Comparison of ENCODE assay signal across 32 mouse cellular contexts in the genomic region with DNA sequence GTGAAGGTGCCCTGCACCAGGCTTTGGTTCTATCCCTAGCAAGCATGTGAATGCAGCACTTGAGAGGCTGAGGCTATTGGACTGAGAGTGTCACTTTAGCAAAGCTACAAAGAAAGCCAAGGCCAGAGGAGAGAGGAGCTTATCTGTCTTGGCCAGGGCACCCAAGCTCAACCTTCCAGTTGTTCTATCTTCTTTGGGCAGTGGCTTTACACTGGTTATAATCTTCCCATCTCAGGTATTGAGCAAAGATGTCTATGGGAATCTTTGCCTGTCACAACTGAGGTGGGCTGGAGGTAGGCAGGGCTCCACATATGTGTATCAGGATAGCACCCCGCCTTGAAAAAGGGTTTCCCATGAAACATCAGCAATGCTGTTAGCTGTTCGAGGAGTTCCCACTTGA. TPM values are rescaled to one million over a fixed set of nuclear protein-coding genes. Genes with fewer than 3 reads are reported as not detected.
DNase-seq lines count a peak whose midpoint lies in the region; ATAC-seq and TF ChIP-seq lines count a peak whose summit lies in the region.
"Had no signal": no experiment of that assay in that cellular context is flagged by ENCODE, and none has a peak within 500 bp of the region (broad histone marks: within the 10 kb centered on the region; RNA-seq: fewer than 3 reads in every experiment).

No protein-coding gene starts in this region.

- H3K9ac ChIP-seq in liver, embryonic 12.5 days: no peak overlapping the region
- H3K9ac ChIP-seq in liver, embryonic 14.5 days (replicated peaks): no peak overlapping the region
- no peak overlapping the region for H3K9ac ChIP-seq in liver, postnatal 0 days (replicated peaks)
- H3K9ac ChIP-seq in intestine, embryonic 16.5 days (ENCODE audit: low read depth, low read length): no peak overlapping the region
- H3K9ac ChIP-seq: embryonic facial prominence, embryonic 12.5 days; embryonic facial prominence, embryonic 15.5 days; heart, embryonic 12.5 days; heart, embryonic 15.5 days; hindbrain, embryonic 13.5 days had no signal

- no peak overlapping the region for H3K27ac ChIP-seq in liver, embryonic 12.5 days
- no peak overlapping the region for H3K27ac ChIP-seq in liver, embryonic 14.5 days
- H3K27ac ChIP-seq in liver, postnatal 0 days (ENCODE audit: low read depth): no peak overlapping the region
- H3K27ac ChIP-seq in intestine, embryonic 16.5 days (ENCODE audit: low read length): no peak overlapping the region
- H3K27ac ChIP-seq: embryonic facial prominence, embryonic 12.5 days; embryonic facial prominence, embryonic 15.5 days; heart, embryonic 15.5 days; hindbrain, embryonic 10.5 days; hindbrain, embryonic 13.5 days had no signal

- no peak for DNase-seq in liver, embryonic 14.5 days (ENCODE audit: low read depth in 3 of 3, low spot score in 3 of 3)
- DNase-seq in liver, postnatal 0 days: no peak
- DNase-seq in naive thymus-derived CD4-positive, alpha-beta T cell, adult 2 months (ENCODE audit: low read depth): peak; percentile 13
- no peak for DNase-seq in layer of hippocampus, postnatal 25 days (ENCODE audit: extremely low spot score in 1 of 2, low spot score in 1 of 2)
- DNase-seq in embryo, embryonic 10.5 days (ENCODE audit: low spot score): no peak
- DNase-seq: adrenal gland, adult 8-10 months; adrenal gland, postnatal 25 days; cerebellum, adult 11-12 months; cerebellum, adult 8-10 months; cerebellum, postnatal 10 days; cerebellum, postnatal 36 days; gastrocnemius, postnatal 25 days; heart, adult 18-20 months; heart, postnatal 10 days; heart, postnatal 36 days had no signal

- no peak for TF ChIP-seq CTCF in liver, embryonic 14.5 days (IDR thresholded peaks at IDR 0.05; ENCODE audit: low read depth)
- no peak for TF ChIP-seq CTCF in liver, postnatal 0 days (IDR thresholded peaks at IDR 0.05; ENCODE audit: low read depth)

- H3K9me3 ChIP-seq in liver, embryonic 12.5 days (replicated peaks): no peaks in the 10 kb centered on the region
- no peaks in the 10 kb centered on the region for H3K9me3 ChIP-seq in liver, embryonic 14.5 days (ENCODE audit: control insufficient read depth, low read length)
- no peaks in the 10 kb centered on the region for H3K9me3 ChIP-seq in liver, postnatal 0 days (ENCODE audit: low read length)
- H3K9me3 ChIP-seq in intestine, embryonic 16.5 days (ENCODE audit: control insufficient read depth, low read length): no peaks in the 10 kb centered on the region
- H3K9me3 ChIP-seq: embryonic facial prominence, embryonic 12.5 days; embryonic facial prominence, embryonic 15.5 days; heart, embryonic 12.5 days; heart, embryonic 15.5 days; hindbrain, embryonic 10.5 days; hindbrain, embryonic 13.5 days had no signal

- 40% methylated on average over 2 of the region's 2 CpGs for WGBS in liver, embryonic 12.5 days (ENCODE audit: insufficient replicate concordance)
- 24% methylated on average over 2 of the region's 2 CpGs for WGBS in liver, embryonic 14.5 days (ENCODE audit: insufficient replicate concordance)
- 60% methylated on average over 2 of the region's 2 CpGs for WGBS in liver, postnatal 0 days (ENCODE audit: insufficient replicate concordance)
- WGBS in intestine, embryonic 16.5 days: 80% methylated on average over 2 of the region's 2 CpGs

- H3K4me3 ChIP-seq in liver, embryonic 12.5 days: no peak overlapping the region
- H3K4me3 ChIP-seq in liver, embryonic 14.5 days (ENCODE audit: insufficient read depth in 1 of 2, low read depth in 2 of 2, low read length in 2 of 2): no peak overlapping the region
- H3K4me3 ChIP-seq in liver, postnatal 0 days (ENCODE audit: low read depth, low read length): no peak overlapping the region
- H3K4me3 ChIP-seq in intestine, embryonic 16.5 days (ENCODE audit: low read length): no peak overlapping the region
- H3K4me3 ChIP-seq: embryonic facial prominence, embryonic 12.5 days; embryonic facial prominence, embryonic 15.5 days; heart, embryonic 12.5 days; heart, embryonic 15.5 days; hindbrain, embryonic 10.5 days; hindbrain, embryonic 13.5 days had no signal

- peak; percentile 67 for TF ChIP-seq EP300 in liver, embryonic 14.5 days (IDR thresholded peaks at IDR 0.05; ENCODE audit: low read depth)
- peak; percentile 68 for TF ChIP-seq EP300 in liver, postnatal 0 days (IDR thresholded peaks at IDR 0.05; ENCODE audit: low read depth)

- H3K4me1 ChIP-seq in liver, embryonic 12.5 days: peaks cover 24% of the 10 kb centered on the region
- H3K4me1 ChIP-seq in liver, embryonic 14.5 days (replicated peaks; ENCODE audit: control insufficient read depth in 2 of 2, insufficient read depth in 2 of 2, low read length in 1 of 2): peaks cover 0 to 9% of the 10 kb centered on the region in 2 experiments; a peak in 1 of 4 replicates
- peaks cover 8% of the 10 kb centered on the region; the same call in 1 of the 2 replicates for H3K4me1 ChIP-seq in liver, postnatal 0 days (ENCODE audit: insufficient read depth)
- no peaks in the 10 kb centered on the region for H3K4me1 ChIP-seq in intestine, embryonic 16.5 days (ENCODE audit: control insufficient read depth, insufficient read depth, low read length)
- H3K4me1 ChIP-seq: embryonic facial prominence, embryonic 12.5 days; embryonic facial prominence, embryonic 15.5 days; heart, embryonic 12.5 days; heart, embryonic 15.5 days; hindbrain, embryonic 10.5 days; hindbrain, embryonic 13.5 days had no signal

- ATAC-seq in liver, embryonic 12.5 days: peak; percentile 81
- peak; percentile 76 for ATAC-seq in liver, embryonic 14.5 days (ENCODE audit: insufficient read depth)
- peak; percentile 50 for ATAC-seq in liver, postnatal 0 days
- no peak for ATAC-seq in intestine, embryonic 16.5 days
- ATAC-seq: activated CD4-positive, CD25-positive, alpha-beta regulatory T cell, adult 4 months; CD4-positive, CD25-positive, alpha-beta regulatory T cell, adult 4 months; forebrain, embryonic 14.5 days; hindbrain, embryonic 16.5 days had no signal

- peaks cover 9% of the 10 kb centered on the region; the same call in 1 of the 2 replicates for H3K27me3 ChIP-seq in liver, embryonic 12.5 days (replicated peaks)
- no peaks in the 10 kb centered on the region for H3K27me3 ChIP-seq in liver, embryonic 14.5 days (ENCODE audit: control insufficient read depth, insufficient read depth, low read length)
- H3K27me3 ChIP-seq in liver, postnatal 0 days (ENCODE audit: insufficient read depth, low read length): no peaks in the 10 kb centered on the region
- H3K27me3 ChIP-seq in intestine, embryonic 16.5 days (replicated peaks; ENCODE audit: control insufficient read depth, insufficient read depth, low read length): no peaks in the 10 kb centered on the region
- H3K27me3 ChIP-seq: embryonic facial prominence, embryonic 12.5 days; embryonic facial prominence, embryonic 15.5 days; heart, embryonic 12.5 days; hindbrain, embryonic 13.5 days had no signal

- no peak overlapping the region for H3K4me2 ChIP-seq in liver, embryonic 12.5 days
- no peak overlapping the region for H3K4me2 ChIP-seq in liver, embryonic 14.5 days (ENCODE audit: low read depth)
- H3K4me2 ChIP-seq in liver, postnatal 0 days (ENCODE audit: low read depth, low read length): no peak overlapping the region
- no peak overlapping the region for H3K4me2 ChIP-seq in intestine, embryonic 16.5 days (ENCODE audit: low read depth, low read length)
- H3K4me2 ChIP-seq: embryonic facial prominence, embryonic 12.5 days; embryonic facial prominence, embryonic 15.5 days; heart, embryonic 12.5 days; heart, embryonic 15.5 days; hindbrain, embryonic 13.5 days had no signal

- no peaks in the 10 kb centered on the region for H3K36me3 ChIP-seq in liver, embryonic 12.5 days
- no peaks in the 10 kb centered on the region for H3K36me3 ChIP-seq in liver, embryonic 14.5 days (replicated peaks; ENCODE audit: control insufficient read depth, insufficient read depth, low read depth)
- no peaks in the 10 kb centered on the region for H3K36me3 ChIP-seq in liver, postnatal 0 days (replicated peaks; ENCODE audit: insufficient read depth, low read length)
- H3K36me3 ChIP-seq in intestine, embryonic 16.5 days (ENCODE audit: control insufficient read depth, insufficient read depth, low read length): no peaks in the 10 kb centered on the region
- H3K36me3 ChIP-seq: embryonic facial prominence, embryonic 12.5 days; embryonic facial prominence, embryonic 15.5 days; heart, embryonic 12.5 days; heart, embryonic 15.5 days; hindbrain, embryonic 10.5 days; hindbrain, embryonic 13.5 days had no signal

RNA-seq across cellular contexts. Expression of a gene that starts 4.7 kb away (rescaled TPM):
- polyA plus RNA-seq in liver, embryonic 12.5 days (2016; fragmentation: Nextera tagmentation; extraction: Ambion mirVana): 0.27 and 0.30 TPM in 2 replicates
- 0.08 and 0.22 TPM in 2 replicates for polyA plus RNA-seq in liver, embryonic 14.5 days (2012; rRNA removed)
- 0.16 TPM in 1 of 2 replicates, not detected in the other for polyA plus RNA-seq in liver, embryonic 14.5 days (2014; fragmentation: Nextera tagmentation; extraction: Ambion mirVana)
- 0.36 and 0.41 TPM in 2 replicates for polyA plus RNA-seq in liver, postnatal 0 days (2015; fragmentation: Nextera tagmentation; extraction: Ambion mirVana)
- total RNA-seq in layer of hippocampus, postnatal 25 days (2021): 1 to 10 TPM; 4.4 to 4.5 TPM
- 0.76 and 0.81 TPM in 2 replicates for polyA plus RNA-seq in intestine, embryonic 16.5 days (2015; fragmentation: Nextera tagmentation; extraction: Ambion mirVana)

RNA-seq across cellular contexts. Expression of a gene that starts 6.4 kb away (rescaled TPM):
- 4.1 and 4.2 TPM in 2 replicates for polyA plus RNA-seq in liver, embryonic 12.5 days (2016; fragmentation: Nextera tagmentation; extraction: Ambion mirVana)
- polyA plus RNA-seq in liver, embryonic 14.5 days (2012; rRNA removed): 4.6 and 5.0 TPM in 2 replicates
- 1.5 and 2.6 TPM in 2 replicates for polyA plus RNA-seq in liver, embryonic 14.5 days (2014; fragmentation: Nextera tagmentation; extraction: Ambion mirVana)
- 1.3 and 1.5 TPM in 2 replicates for polyA plus RNA-seq in liver, postnatal 0 days (2015; fragmentation: Nextera tagmentation; extraction: Ambion mirVana)
- 10 to 100 TPM; 19.8 to 24.1 TPM for total RNA-seq in layer of hippocampus, postnatal 25 days (2021)
- polyA plus RNA-seq in intestine, embryonic 16.5 days (2015; fragmentation: Nextera tagmentation; extraction: Ambion mirVana): 5.9 and 6.8 TPM in 2 replicates

RNA-seq across cellular contexts. Expression of a gene that starts 15.4 kb away (rescaled TPM):
- polyA plus RNA-seq in liver, embryonic 12.5 days (2016; fragmentation: Nextera tagmentation; extraction: Ambion mirVana): not detected in 2 replicates
- not detected in 2 replicates for polyA plus RNA-seq in liver, embryonic 14.5 days (2012; rRNA removed)
- polyA plus RNA-seq in liver, embryonic 14.5 days (2014; fragmentation: Nextera tagmentation; extraction: Ambion mirVana): not detected in 2 replicates
- polyA plus RNA-seq in liver, postnatal 0 days (2015; fragmentation: Nextera tagmentation; extraction: Ambion mirVana): 0.18 TPM in 1 of 2 replicates, not detected in the other
- not detected for total RNA-seq in layer of hippocampus, postnatal 25 days (2021)
- 0.23 and 0.37 TPM in 2 replicates for polyA plus RNA-seq in intestine, embryonic 16.5 days (2015; fragmentation: Nextera tagmentation; extraction: Ambion mirVana)
- total RNA-seq: adrenal gland, adult 8-10 months; adrenal gland, postnatal 25 days; gastrocnemius, adult 8-10 months; gastrocnemius, postnatal 25 days; heart, adult 18-20 months; heart, postnatal 10 days; heart, postnatal 36 days; MEL had no signal
- polyA plus RNA-seq: C2C12; embryonic facial prominence, embryonic 12.5 days; embryonic facial prominence, embryonic 15.5 days; forebrain, embryonic 11.5 days; forebrain, embryonic 14.5 days; gonadal fat pad, adult 2 months; heart, embryonic 12.5 days; heart, embryonic 15.5 days; hindbrain, embryonic 13.5 days had no signal

RNA-seq across cellular contexts. Expression of a gene that starts 17.9 kb away (rescaled TPM):
- polyA plus RNA-seq in liver, embryonic 12.5 days (2016; fragmentation: Nextera tagmentation; extraction: Ambion mirVana): 1.5 and 1.6 TPM in 2 replicates
- 0.56 and 0.70 TPM in 2 replicates for polyA plus RNA-seq in liver, embryonic 14.5 days (2012; rRNA removed)
- polyA plus RNA-seq in liver, embryonic 14.5 days (2014; fragmentation: Nextera tagmentation; extraction: Ambion mirVana): 0.32 and 0.45 TPM in 2 replicates
- polyA plus RNA-seq in liver, postnatal 0 days (2015; fragmentation: Nextera tagmentation; extraction: Ambion mirVana): 0.76 and 0.88 TPM in 2 replicates
- 1 to 10 TPM; 2.0 to 2.4 TPM for total RNA-seq in layer of hippocampus, postnatal 25 days (2021)
- 1.2 and 1.4 TPM in 2 replicates for polyA plus RNA-seq in intestine, embryonic 16.5 days (2015; fragmentation: Nextera tagmentation; extraction: Ambion mirVana)

RNA-seq across cellular contexts. Expression of a gene that starts 39.0 kb away (rescaled TPM):
- polyA plus RNA-seq in liver, embryonic 12.5 days (2016; fragmentation: Nextera tagmentation; extraction: Ambion mirVana): 0.36 and 0.66 TPM in 2 replicates
- polyA plus RNA-seq in liver, embryonic 14.5 days (2012; rRNA removed): 0.11 and 0.19 TPM in 2 replicates
- 0.09 TPM in 1 of 2 replicates, not detected in the other for polyA plus RNA-seq in liver, embryonic 14.5 days (2014; fragmentation: Nextera tagmentation; extraction: Ambion mirVana)
- polyA plus RNA-seq in liver, postnatal 0 days (2015; fragmentation: Nextera tagmentation; extraction: Ambion mirVana): 0.04 TPM in 1 of 2 replicates, not detected in the other
- 1 to 10 TPM; 2.7 to 2.9 TPM for total RNA-seq in layer of hippocampus, postnatal 25 days (2021)
- 5.8 and 6.4 TPM in 2 replicates for polyA plus RNA-seq in intestine, embryonic 16.5 days (2015; fragmentation: Nextera tagmentation; extraction: Ambion mirVana)
